22 mouse cellular contexts compared by ENCODE assay signal in the genomic region with DNA sequence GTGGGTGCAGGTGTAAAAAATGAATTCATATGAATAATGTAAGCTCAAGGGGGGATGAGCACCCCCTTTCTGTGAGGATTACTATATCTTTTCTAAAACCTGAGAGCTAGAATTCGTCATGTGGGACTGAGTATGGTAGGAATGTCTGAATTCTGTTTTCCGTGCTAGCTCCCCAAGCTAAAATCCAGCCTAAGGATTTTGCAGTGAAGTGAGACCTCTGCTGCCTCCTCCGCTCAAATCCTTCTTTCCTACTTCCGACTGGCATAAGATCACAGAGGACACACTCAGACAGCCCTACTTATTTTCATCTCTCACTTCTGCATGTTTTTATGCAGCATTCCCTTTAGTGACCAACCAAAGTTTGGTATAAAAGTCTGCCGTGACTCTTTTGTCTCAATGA.
"Had no signal": no experiment of that assay in that cellular context is flagged by ENCODE, and none has a peak within 500 bp of the region (broad histone marks: within the 10 kb centered on the region; RNA-seq: fewer than 3 reads in every experiment).

No protein-coding gene starts in this region.

- H3K36me3 ChIP-seq: limb, embryonic 10.5 days; limb, embryonic 13.5 days; liver, embryonic 12.5 days; liver, embryonic 15.5 days; lung, embryonic 15.5 days; midbrain, embryonic 10.5 days had no signal

- H3K9me3 ChIP-seq: limb, embryonic 10.5 days; limb, embryonic 13.5 days; liver, embryonic 12.5 days; liver, embryonic 15.5 days; lung, embryonic 15.5 days; megakaryocyte, embryonic 14.5 days; midbrain, embryonic 10.5 days had no signal

- H3K9ac ChIP-seq: limb, embryonic 13.5 days; liver, embryonic 12.5 days; liver, embryonic 15.5 days; lung, embryonic 15.5 days had no signal

- ATAC-seq: intestine, embryonic 16.5 days; liver, embryonic 12.5 days; midbrain, embryonic 16.5 days had no signal

- H3K27me3 ChIP-seq: limb, embryonic 13.5 days; liver, embryonic 12.5 days; liver, embryonic 15.5 days; lung, embryonic 15.5 days had no signal

- H3K4me1 ChIP-seq: limb, embryonic 10.5 days; limb, embryonic 13.5 days; liver, embryonic 12.5 days; liver, embryonic 15.5 days; lung, embryonic 15.5 days; megakaryocyte, embryonic 14.5 days; midbrain, embryonic 10.5 days had no signal

- H3K4me2 ChIP-seq: limb, embryonic 13.5 days; liver, embryonic 12.5 days; liver, embryonic 15.5 days; lung, embryonic 15.5 days had no signal

- H3K4me3 ChIP-seq: limb, embryonic 10.5 days; limb, embryonic 13.5 days; liver, embryonic 12.5 days; liver, embryonic 15.5 days; lung, embryonic 15.5 days; megakaryocyte, embryonic 14.5 days; midbrain, embryonic 10.5 days had no signal

- DNase-seq: kidney, adult 18-20 months; kidney, adult 9 months; kidney, postnatal 14 days; kidney, postnatal 4 days; layer of hippocampus, postnatal 36 days; liver; lung, adult 18-20 months; lung, postnatal 10 days; lung, postnatal 36 days; right cerebral cortex, adult 18-20 months; right cerebral cortex, postnatal 14 days; right cerebral cortex, postnatal 4 days; thymus, postnatal 25 days had no signal

- H3K27ac ChIP-seq: limb, embryonic 10.5 days; limb, embryonic 13.5 days; liver, embryonic 12.5 days; liver, embryonic 15.5 days; lung, embryonic 15.5 days; midbrain, embryonic 10.5 days had no signal
